Mouse (Mus musculus): ENCODE data around the gene Tnks2.

GRCm38 (mm10) chr19:36834532-36835431 lies 750 bp downstream of the Tnks2 start:
- TF ChIP-seq POLR2A (IDR thresholded peaks at IDR 0.05; ENCODE audit: low read depth, low read length) (no peak), CTCF (IDR thresholded peaks at IDR 0.05; ENCODE audit: borderline replicate concordance, insufficient read depth, low read length) (no peak)

All from embryonic fibroblast, embryonic 13.5 days (primary cell).